Mouse (Mus musculus): ENCODE measurements at regions not wholly inside any gene's neighbourhood (a gene's known extent, or its start where the extent isn't known, plus 50 kb on each side); places are given as distances from the start of the nearest gene placed in this dataset.

GRCm38 (mm10) chr9:46938628-46939027 lies 59.9 kb upstream of the Gm4791 start:
- no peak for DNase-seq (ENCODE audit: low read depth)

- DNase-seq (ENCODE audit: low read depth) = no peak
These were observed 72.9 kb upstream of the Gm4791 start for GRCm38 (mm10) chr9:46925641-46926040.

- no peak for DNase-seq (ENCODE audit: low read depth)
These were observed 78.5 kb upstream of the Gm4791 start for GRCm38 (mm10) chr9:46920081-46920480.

GRCm38 (mm10) chr9:46913238-46913637 lies 85.3 kb upstream of the Gm4791 start:
- DNase-seq (ENCODE audit: low read depth) = no peak

- DNase-seq (ENCODE audit: low read depth) = no peak
These were observed 89.0 kb upstream of the Gm4791 start for GRCm38 (mm10) chr9:46909412-46910013.

GRCm38 (mm10) chr9:46905081-46905480 lies 93.5 kb upstream of the Gm4791 start:
- DNase-seq (ENCODE audit: low read depth) = no peak

- no peak for DNase-seq (ENCODE audit: low read depth)
These were observed 94.9 kb upstream of the Gm4791 start for GRCm38 (mm10) chr9:46903491-46904220.

- DNase-seq (ENCODE audit: low read depth) = no peak
These were observed 99.3 kb upstream of the Gm4791 start for GRCm38 (mm10) chr9:46899283-46899682.

GRCm38 (mm10) chr9:46898120-46898519 lies 100.4 kb upstream of the Gm4791 start:
- DNase-seq (ENCODE audit: low read depth) = no peak

GRCm38 (mm10) chr9:46891829-46892228 lies 106.7 kb upstream of the Gm4791 start:
- DNase-seq (ENCODE audit: low read depth) = no peak

GRCm38 (mm10) chr9:46889933-46890662 lies 108.4 kb upstream of the Gm4791 start:
- DNase-seq (ENCODE audit: low read depth) = no peak

- DNase-seq (ENCODE audit: low read depth) = no peak
These were observed 127.1 kb upstream of the Gm4791 start for GRCm38 (mm10) chr9:46871211-46871994.

- DNase-seq (ENCODE audit: low read depth) = no peak
These were observed 134.6 kb upstream of the Gm4791 start for GRCm38 (mm10) chr9:46863934-46864333.

- no peak for DNase-seq (ENCODE audit: low read depth)
These were observed 146.8 kb upstream of the Gm4791 start for GRCm38 (mm10) chr9:46851753-46852152.

- DNase-seq (ENCODE audit: low read depth) = no peak
These were observed 147.2 kb upstream of the Gm4791 start for GRCm38 (mm10) chr9:46851336-46851735.

GRCm38 (mm10) chr9:46845276-46845675 lies 153.3 kb upstream of the Gm4791 start:
- DNase-seq (ENCODE audit: low read depth) = no peak

GRCm38 (mm10) chr9:46843781-46844180 lies 154.8 kb upstream of the Gm4791 start:
- no peak for DNase-seq (ENCODE audit: low read depth)

GRCm38 (mm10) chr9:46841571-46841970 lies 157.0 kb upstream of the Gm4791 start:
- DNase-seq (ENCODE audit: low read depth) = no peak

GRCm38 (mm10) chr9:46835261-46835660 lies 163.3 kb upstream of the Gm4791 start:
- no peak for DNase-seq (ENCODE audit: low read depth)

- no peak for DNase-seq (ENCODE audit: low read depth)
These were observed 167.6 kb upstream of the Gm4791 start for GRCm38 (mm10) chr9:46830746-46831560.

- DNase-seq (ENCODE audit: low read depth) = no peak
These were observed 168.2 kb upstream of the Gm4791 start for GRCm38 (mm10) chr9:46830316-46830715.

Measured in c-Kit-positive CD71-positive TER-119-negative erythroid progenitor cells, embryonic 14.5 days (primary cell).